Mouse (Mus musculus): ENCODE results near the gene Trit1. TPM values are rescaled to one million over a fixed set of nuclear protein-coding genes. Genes with fewer than 3 reads are reported as not detected.
A peak's percentile ranks its signal among the peaks of the same experiment; 100 is the strongest.

Gene Trit1
- total RNA-seq, 4 experiments from 2014 or later, result 5.6 to 8.0 (median 6.6) TPM

DNA sequence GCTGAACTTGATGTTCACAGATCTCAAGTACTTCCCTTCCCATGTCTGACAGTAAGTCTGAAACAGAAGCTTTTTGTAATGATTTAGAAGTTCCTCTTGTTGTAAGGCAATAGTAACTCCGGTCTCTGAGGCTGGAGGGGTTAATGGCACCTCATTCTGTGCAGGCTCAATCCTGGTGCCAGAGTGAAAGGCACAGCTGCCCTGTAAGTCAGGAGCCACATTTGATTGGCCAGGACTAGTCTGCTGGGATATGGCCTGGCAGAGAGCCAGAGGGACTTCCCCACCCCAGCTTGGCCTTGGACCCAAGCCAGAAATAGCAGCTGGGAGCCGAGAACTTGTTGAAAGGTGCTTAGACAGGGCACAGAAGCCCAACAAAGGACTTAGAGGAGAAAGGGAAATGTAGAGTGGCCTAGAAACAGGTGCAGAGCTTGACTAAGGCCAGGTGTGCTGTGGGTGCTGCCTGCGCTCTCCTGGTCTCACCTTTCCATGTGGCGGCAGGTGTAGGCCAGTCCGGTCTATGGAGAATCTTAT is 34.3 kb downstream of the Trit1 start:
- DNase-seq (ENCODE audit: low spot score), result peak; percentile 91

DNA sequence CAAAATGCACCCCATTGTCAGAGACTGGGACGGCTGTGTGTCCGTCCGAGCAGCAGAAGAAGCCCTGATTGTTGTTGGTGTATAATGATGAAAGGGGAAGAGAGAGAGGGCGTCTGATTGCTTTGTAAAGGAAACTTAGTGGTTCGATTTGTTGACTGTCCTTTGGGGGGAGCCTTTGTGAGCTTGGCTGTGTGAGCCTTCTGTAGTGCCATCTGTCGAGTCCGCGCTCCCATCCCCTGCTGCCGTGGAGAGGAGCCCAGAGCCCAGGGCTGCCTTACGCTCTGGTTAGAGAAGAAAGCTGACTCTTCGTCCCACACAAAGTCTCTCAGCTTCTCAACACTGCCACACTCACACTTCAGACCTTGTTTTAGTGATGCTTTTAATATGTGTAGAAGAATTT is 36.8 kb downstream of the Trit1 start:
- no peak for DNase-seq (ENCODE audit: low spot score)

- no peak for DNase-seq (ENCODE audit: low spot score)
These were observed 37.9 kb downstream of the Trit1 start for GRCm38 (mm10) chr4:123054172-123054790.

DNA sequence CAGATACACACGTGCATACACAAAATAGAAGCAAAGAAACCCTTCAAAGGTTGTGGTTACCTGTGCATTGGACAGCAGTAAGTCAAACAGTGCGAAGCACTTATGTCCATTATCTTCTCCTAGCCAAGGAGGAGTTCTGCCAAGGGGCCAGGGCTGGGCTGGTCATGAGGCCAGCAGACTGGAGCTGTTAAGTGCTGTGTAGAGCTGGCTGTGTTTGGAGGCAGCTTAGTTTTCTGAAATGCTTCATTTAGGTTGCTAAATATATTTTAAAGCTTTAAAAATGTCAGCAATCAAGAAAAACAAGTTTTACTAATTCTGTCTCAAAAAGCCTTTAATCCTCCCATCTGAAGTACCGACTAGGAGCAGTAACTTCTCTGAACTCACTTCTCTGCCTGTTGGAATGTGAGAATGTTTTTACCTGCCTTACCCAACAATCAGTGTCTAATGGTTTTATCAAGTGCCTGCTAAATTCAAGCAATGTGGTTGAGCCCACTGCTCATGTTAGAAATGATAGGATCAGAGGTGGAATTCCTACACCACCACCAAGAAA is 40.2 kb downstream of the Trit1 start:
- DNase-seq (ENCODE audit: low spot score), result no peak

DNA sequence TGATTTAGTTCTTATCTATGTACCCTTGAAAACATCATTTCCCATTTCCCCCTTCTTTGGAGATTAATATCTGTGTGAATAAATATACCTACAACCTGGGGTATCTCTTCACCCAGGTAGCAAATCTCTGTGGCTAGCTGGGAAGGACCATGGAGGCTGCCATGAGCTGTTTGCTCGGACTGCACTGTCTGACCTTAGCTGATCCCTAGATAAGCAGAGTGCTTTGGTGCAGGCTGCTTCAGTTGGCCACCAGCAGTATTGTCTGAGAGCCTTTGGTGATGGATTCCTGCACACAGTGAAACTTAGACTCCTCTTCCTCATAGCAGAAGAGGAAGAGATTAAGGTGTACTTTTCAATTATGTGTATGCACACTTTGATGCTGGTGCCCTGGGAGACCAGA is 41.6 kb downstream of the Trit1 start:
- DNase-seq (ENCODE audit: low spot score), result no peak

DNA sequence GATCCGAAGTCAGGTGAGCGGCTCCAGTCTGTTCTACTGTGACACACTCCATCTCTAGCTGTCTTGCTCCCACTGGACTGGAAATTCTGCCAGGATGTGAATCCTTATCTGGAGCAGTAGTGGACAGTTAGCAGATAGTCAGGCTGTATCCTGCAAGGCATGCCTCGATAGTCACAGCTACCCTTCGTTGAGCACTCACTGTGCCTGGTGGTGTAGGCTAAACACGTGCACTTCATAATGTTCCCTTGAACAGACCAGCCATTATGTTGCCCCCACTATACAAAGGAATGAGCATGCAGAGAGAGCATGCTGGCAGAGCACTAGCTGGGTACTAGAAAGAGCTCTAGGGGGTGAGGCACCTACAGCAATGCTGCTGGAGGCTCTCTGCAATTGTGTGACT is 45.3 kb downstream of the Trit1 start:
- no peak for DNase-seq (ENCODE audit: low spot score)

GRCm38 (mm10) chr4:123068646-123069045 is 52.2 kb downstream of the Trit1 start:
- no peak for DNase-seq (ENCODE audit: low spot score)

DNA sequence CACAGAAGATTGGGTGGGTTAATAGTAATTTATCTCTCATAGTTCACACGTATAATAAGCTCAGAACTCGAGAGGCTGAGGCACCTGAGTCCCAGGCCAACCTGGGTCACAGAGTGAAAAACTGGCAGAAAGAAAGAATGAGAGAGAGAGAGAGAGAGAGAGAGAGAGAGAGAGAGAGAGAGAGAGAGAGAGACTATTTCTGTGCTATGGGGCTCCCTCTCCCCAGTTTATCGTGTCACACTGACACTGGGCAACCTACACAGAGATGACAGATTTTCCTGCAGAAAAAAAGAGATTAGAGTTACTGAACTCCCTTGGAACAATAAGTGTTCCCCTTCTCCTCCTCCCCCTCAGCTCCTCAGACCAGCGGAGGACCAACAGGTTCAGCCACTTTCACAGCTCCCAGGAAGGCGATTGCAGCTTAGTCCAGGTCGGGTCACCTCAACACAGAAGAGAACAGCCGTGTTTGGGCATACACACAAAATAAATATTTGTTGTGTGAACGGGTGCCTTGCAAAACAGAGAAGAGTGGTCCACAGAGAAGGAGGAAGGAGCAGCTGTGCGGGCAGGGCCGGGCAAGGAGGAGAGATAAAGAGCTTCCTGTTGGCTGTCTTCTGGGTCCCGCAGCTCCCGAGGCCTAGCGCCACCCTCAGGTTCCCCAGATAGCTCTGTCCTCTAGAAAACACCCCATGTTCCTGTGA is 55.0 kb downstream of the Trit1 start:
- no peak for DNase-seq (ENCODE audit: low spot score)

DNA sequence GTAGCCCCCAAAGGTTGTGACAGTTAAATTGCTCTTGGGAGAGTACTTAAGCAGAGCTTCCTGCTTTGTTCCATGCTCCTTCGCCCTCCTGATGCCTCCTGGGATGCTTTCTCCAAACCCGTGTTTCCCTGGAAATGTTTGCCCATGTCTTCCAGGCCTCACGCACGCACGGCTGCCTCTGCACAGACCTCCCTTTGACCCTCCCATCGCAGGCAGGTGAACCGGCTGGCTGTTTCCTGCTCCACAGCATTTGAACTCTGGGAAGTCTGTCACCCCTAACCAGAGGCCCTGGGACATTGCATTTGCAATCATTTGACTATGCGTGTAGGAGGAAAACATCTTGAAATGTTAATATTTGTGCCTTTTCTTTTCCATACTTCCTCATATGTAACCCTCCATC is 60.5 kb downstream of the Trit1 start:
- no peak for DNase-seq (ENCODE audit: low spot score)

GRCm38 (mm10) chr4:123078231-123078630 is 61.8 kb downstream of the Trit1 start:
- no peak for DNase-seq (ENCODE audit: low spot score)

DNA sequence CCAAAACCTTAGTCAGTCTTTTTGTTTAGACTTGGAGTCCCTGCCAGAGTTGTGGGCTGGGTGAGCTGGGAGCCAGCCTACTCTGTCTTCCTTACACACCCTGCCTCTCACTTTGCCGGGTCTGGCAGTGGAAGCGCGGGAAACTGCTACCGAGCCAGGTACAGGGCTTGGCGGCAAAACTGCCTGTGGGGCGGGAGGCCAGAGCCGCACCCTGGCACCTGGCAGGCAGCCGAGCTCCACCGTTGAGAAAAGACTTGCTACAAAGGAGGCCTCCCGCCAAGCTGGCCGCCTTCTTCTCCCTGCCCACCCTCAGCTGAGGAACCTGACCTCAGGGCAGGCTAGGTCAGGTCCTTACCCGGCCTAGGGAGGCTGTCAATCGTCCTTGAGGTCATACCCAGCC is 64.4 kb downstream of the Trit1 start:
- DNase-seq (ENCODE audit: low spot score), result no peak

- peak; percentile 34 for DNase-seq (ENCODE audit: low spot score)
These were observed 66.1 kb downstream of the Trit1 start for GRCm38 (mm10) chr4:123082283-123083163.

- no peak for DNase-seq (ENCODE audit: low spot score)
These were observed 67.0 kb downstream of the Trit1 start for GRCm38 (mm10) chr4:123083323-123083902.

DNA sequence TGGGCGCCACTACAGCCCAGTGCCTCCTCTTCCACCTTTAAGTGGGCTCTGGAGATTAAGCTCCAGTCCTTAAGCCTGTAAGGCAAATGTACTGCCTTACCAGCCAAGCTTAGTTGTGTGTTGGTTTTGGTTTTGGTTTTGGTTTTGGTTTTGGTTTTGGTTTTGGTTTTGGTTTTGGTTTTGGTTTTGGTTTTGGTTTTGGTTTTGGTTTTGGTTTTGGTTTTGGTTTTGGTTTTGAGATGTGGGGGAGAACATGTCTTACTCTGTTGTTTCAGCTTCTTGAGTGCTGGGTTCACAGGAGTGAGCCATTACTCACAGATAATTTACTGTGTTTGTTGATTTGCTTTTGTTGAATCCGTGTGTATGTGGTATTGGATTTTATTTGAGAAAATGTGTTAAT is 68.9 kb downstream of the Trit1 start:
- DNase-seq (ENCODE audit: low spot score), result no peak

DNA sequence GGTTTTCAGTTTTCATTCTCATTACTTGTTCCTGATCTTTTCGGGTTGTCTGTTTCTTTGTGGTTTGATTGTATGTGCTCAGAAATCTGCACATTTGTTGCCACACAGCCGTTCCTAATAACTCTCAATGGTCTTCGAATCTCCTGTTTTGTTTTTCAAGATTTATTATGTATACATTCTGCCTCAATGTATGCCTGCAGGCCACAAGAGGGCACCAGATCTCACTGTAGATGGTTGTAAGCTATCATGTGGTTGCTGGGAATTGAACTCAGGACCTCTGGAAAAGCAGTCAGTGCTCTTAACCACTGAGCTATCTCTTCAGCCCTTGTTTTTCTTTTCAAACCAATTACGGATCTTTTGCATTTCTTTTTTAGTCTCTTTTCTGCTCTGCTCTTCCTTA is 70.0 kb downstream of the Trit1 start:
- no peak for DNase-seq (ENCODE audit: low spot score)

GRCm38 (mm10) chr4:123092621-123093020 is 76.2 kb downstream of the Trit1 start:
- no peak for DNase-seq (ENCODE audit: low spot score)

DNA sequence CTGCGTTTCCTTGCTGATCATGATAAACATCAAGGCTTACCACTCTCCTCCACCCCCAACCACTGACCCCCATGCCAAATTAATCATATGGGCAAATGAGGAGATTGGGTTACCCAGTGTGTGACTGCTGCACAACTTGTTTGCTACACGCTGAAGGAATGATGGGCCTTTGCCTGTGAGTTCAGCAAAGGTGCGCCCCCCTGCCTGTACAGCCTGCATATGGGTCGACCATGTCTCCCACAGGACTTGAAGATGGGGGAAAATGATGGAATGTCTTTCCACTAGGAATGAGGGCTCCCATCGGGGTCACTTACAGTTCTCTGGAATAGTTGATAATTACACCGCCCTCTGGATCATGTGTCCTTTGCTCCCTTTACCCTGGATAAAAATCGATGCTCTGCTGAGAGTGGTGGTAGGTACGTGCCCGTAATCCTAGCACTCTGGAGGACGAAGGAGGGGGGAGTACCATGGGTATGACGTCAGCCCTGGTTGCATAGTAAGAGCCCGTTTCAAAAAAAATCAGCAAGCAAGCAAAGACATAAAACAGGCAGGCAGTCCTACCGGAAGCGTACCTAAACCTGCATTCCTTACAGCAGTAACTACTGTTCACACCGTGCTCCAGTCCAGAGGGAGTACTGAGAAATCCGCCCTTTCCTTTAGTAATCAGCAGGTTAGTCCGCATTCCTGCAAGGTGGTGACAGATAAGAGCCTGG is 76.8 kb downstream of the Trit1 start:
- no peak for DNase-seq (ENCODE audit: low spot score)

DNA sequence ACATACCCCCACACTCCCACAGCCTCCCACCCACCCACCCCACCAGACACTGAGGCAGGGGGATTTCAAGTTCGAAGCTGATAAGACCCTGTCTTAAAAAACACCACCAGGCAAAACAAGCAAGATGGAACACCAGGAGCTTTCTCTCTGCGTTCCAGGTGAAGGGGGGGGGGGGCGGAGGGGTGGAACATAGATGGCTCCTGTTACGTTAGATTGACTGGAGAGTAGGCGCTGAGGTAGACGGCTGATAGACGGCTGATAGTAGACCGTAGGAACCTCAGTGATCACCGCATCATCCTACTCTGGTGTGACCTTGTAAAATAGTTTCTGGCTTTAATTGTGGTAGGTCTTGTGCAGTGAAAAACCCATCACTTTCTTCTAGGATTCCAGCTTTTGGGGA is 77.5 kb downstream of the Trit1 start:
- no peak for DNase-seq (ENCODE audit: low spot score)

All from heart, adult 8-10 months (tissue).